Mouse (Mus musculus) bone marrow macrophage, adult 2 months (primary cell): ENCODE results near the gene Dctn3.

Experiments used
- CTCF ChIP-seq: IDR thresholded peaks from 2 replicates; pipeline ENCODE4 v1.5.1; 2012; ENCODE audit warnings: low read depth, mild to moderate bottlenecking, low read length, moderate library complexity
- POLR2A ChIP-seq: IDR thresholded peaks from 2 replicates; pipeline ENCODE4 v1.6.1; 2012; ENCODE audit warnings: mild to moderate bottlenecking, low read depth, low read length, borderline replicate concordance

DNA sequence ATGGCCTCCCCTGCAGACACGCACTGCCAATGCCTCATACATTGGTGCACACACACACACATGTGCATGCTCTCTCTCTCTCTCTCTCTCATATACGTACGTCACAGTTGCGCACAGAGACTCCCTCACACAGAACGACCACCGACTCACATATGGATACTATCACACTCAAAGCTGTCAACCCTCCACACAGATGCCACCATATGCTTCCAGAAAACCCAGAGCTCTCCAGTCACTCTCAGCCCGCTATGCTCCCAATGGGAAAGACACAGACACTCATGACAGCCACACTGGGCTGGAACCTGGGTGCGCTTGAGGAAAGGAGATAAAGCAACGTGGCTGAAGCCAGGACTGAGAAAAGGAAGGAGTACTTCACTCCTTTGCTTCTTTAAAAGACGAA is 41.0 kb downstream of the Dctn3 start:
- no peak for TF ChIP-seq CTCF
- no peak for TF ChIP-seq POLR2A
